Mouse (Mus musculus) cortical plate, adult 2 months (tissue): ENCODE measurements around the gene Tmem91.

Source experiments
- CTCF ChIP-seq: fragments of 200-500 bp; IDR thresholded peaks from 2 replicates; pipeline ENCODE4 v1.5.1; 2011; ENCODE audit warnings: mild to moderate bottlenecking, control low read depth, low read length; ENCODE audit not compliant: insufficient read depth; ENCODE audit errors: extremely low read depth
- POLR2A ChIP-seq: fragments of 200-500 bp; IDR thresholded peaks from 2 replicates; pipeline ENCODE4 v1.6.1; 2011; ENCODE audit warnings: mild to moderate bottlenecking, low read length, control low read depth; ENCODE audit not compliant: insufficient read depth; ENCODE audit errors: extremely low read depth

GRCm38 (mm10) chr7:25652244-25652759, 22.7 kb downstream of the Tmem91 start:
- no peak for TF ChIP-seq POLR2A
- TF ChIP-seq CTCF: no peak
